ENCODE assay signal across 9 mouse cellular contexts in the genomic region with DNA sequence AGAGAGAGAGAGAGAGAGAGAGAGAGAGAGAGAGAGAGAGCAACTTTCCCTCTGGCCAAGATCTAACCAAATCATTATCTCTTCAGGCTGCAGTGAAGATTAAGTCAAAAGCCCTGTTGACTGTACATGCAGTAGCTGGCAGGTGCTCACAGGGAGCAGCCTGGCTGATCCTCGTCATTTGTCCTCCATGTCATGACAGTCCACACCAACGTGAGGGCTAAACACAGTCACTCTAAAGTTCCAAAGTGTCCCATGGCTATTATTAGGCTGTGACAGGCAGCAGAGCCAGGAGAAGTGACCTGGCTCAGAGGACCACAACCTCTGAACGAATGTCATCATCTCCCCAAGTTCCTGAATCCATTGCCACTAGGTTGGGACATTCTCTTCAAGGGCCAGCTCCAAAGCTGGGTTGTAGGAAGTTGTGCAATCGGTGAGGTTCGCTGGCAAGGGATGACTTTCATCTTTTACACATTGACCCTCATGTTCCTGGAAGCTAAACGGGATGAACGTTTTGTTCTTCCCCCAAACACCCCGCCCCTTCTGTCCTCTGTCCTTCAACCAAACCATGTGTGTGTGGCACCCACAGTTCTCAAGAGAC.
DNase-seq lines count a peak whose midpoint lies in the region; ATAC-seq and TF ChIP-seq lines count a peak whose summit lies in the region.
"Had no signal": no experiment of that assay in that cellular context is flagged by ENCODE, and none has a peak within 500 bp of the region (broad histone marks: within the 10 kb centered on the region; RNA-seq: fewer than 3 reads in every experiment).

No protein-coding gene starts in this region.

- H3K27ac ChIP-seq in testis, adult 2 months (ENCODE audit: control insufficient read depth, insufficient read depth, low read depth, low read length), result peak overlapping the region; percentile 27
- H3K27ac ChIP-seq in heart, embryonic 12.5 days (ENCODE audit: poor library complexity, severe bottlenecking), result peak overlapping the region; percentile 81
- peak overlapping the region; percentile 88 for H3K27ac ChIP-seq in liver, embryonic 16.5 days (ENCODE audit: low read length)
- H3K27ac ChIP-seq in neural tube, embryonic 15.5 days (replicated peaks), result no peak overlapping the region
- no peak overlapping the region for H3K27ac ChIP-seq in forebrain, embryonic 11.5 days (ENCODE audit: low read depth, low read length)

- WGBS in heart, embryonic 12.5 days, result 59% methylated on average over 8 of the region's 8 CpGs
- 13% methylated on average over 8 of the region's 8 CpGs for WGBS in liver, embryonic 16.5 days (ENCODE audit: insufficient replicate concordance)
- 83% methylated on average over 8 of the region's 8 CpGs for WGBS in neural tube, embryonic 15.5 days
- WGBS in forebrain, embryonic 11.5 days, result 81% methylated on average over 8 of the region's 8 CpGs

- H3K4me2 ChIP-seq in heart, embryonic 12.5 days, result no peak overlapping the region
- no peak overlapping the region for H3K4me2 ChIP-seq in liver, embryonic 16.5 days (ENCODE audit: low read depth, low read length)
- no peak overlapping the region for H3K4me2 ChIP-seq in neural tube, embryonic 15.5 days
- no peak overlapping the region for H3K4me2 ChIP-seq in forebrain, embryonic 11.5 days (ENCODE audit: low read depth, low read length, severe bottlenecking)

- no peaks in the 10 kb centered on the region for H3K36me3 ChIP-seq in testis, adult 2 months (ENCODE audit: control insufficient read depth, insufficient read depth, low read length)
- no peaks in the 10 kb centered on the region for H3K36me3 ChIP-seq in heart, embryonic 12.5 days
- no peaks in the 10 kb centered on the region for H3K36me3 ChIP-seq in liver, embryonic 16.5 days (ENCODE audit: control insufficient read depth, insufficient read depth)
- no peaks in the 10 kb centered on the region for H3K36me3 ChIP-seq in neural tube, embryonic 15.5 days
- no peaks in the 10 kb centered on the region for H3K36me3 ChIP-seq in forebrain, embryonic 11.5 days (ENCODE audit: control insufficient read depth, insufficient read depth, low read length)

- no peak for TF ChIP-seq CTCF in testis, adult 2 months (IDR thresholded peaks at IDR 0.05; ENCODE audit: control insufficient read depth, insufficient read depth, insufficient replicate concordance, low read depth, low read length)

- no peak for TF ChIP-seq POLR2A in testis, adult 2 months (IDR thresholded peaks at IDR 0.05; ENCODE audit: control insufficient read depth, low read depth, low read length)

- no peak overlapping the region for H3K4me3 ChIP-seq in testis, adult 2 months (ENCODE audit: control insufficient read depth, low read depth, low read length)
- no peak overlapping the region for H3K4me3 ChIP-seq in heart, embryonic 12.5 days
- no peak overlapping the region for H3K4me3 ChIP-seq in liver, embryonic 16.5 days (ENCODE audit: low read depth, low read length)
- no peak overlapping the region for H3K4me3 ChIP-seq in neural tube, embryonic 15.5 days (replicated peaks)
- no peak overlapping the region for H3K4me3 ChIP-seq in forebrain, embryonic 11.5 days (ENCODE audit: low read depth, low read length)

- H3K27me3 ChIP-seq in testis, adult 2 months (ENCODE audit: control insufficient read depth, insufficient read depth, low read length), result no peaks in the 10 kb centered on the region
- H3K27me3 ChIP-seq in heart, embryonic 12.5 days (replicated peaks), result no peaks in the 10 kb centered on the region
- no peaks in the 10 kb centered on the region for H3K27me3 ChIP-seq in liver, embryonic 16.5 days (ENCODE audit: control insufficient read depth, insufficient read depth, low read depth, low read length)
- no peaks in the 10 kb centered on the region for H3K27me3 ChIP-seq in neural tube, embryonic 15.5 days (replicated peaks)
- no peaks in the 10 kb centered on the region for H3K27me3 ChIP-seq in forebrain, embryonic 11.5 days (ENCODE audit: control insufficient read depth, insufficient read depth, low read length)

- H3K4me1 ChIP-seq in testis, adult 2 months (ENCODE audit: control insufficient read depth, insufficient read depth, low read length), result peaks cover 5% of the 10 kb centered on the region
- peaks cover 36% of the 10 kb centered on the region for H3K4me1 ChIP-seq in heart, embryonic 12.5 days (replicated peaks)
- peaks cover 30% of the 10 kb centered on the region for H3K4me1 ChIP-seq in liver, embryonic 16.5 days (ENCODE audit: control insufficient read depth, low read depth, low read length)
- no peaks in the 10 kb centered on the region for H3K4me1 ChIP-seq in neural tube, embryonic 15.5 days
- H3K4me1 ChIP-seq in forebrain, embryonic 11.5 days (replicated peaks; ENCODE audit: control insufficient read depth, insufficient read depth, low read length), result 0 out of 2 replicates have a peak, but pooled peaks cover 2% of the 10 kb centered on the region

- H3K9me3 ChIP-seq in heart, embryonic 12.5 days (replicated peaks), result no peaks in the 10 kb centered on the region
- no peaks in the 10 kb centered on the region for H3K9me3 ChIP-seq in liver, embryonic 16.5 days (replicated peaks; ENCODE audit: control insufficient read depth, low read length)
- no peaks in the 10 kb centered on the region for H3K9me3 ChIP-seq in neural tube, embryonic 15.5 days (replicated peaks)
- H3K9me3 ChIP-seq in forebrain, embryonic 11.5 days (ENCODE audit: control insufficient read depth, low read length), result no peaks in the 10 kb centered on the region

- ATAC-seq in heart, embryonic 12.5 days (ENCODE audit: insufficient number of reproducible peaks, low FRiP score), result no peak
- peak; percentile 61 for ATAC-seq in liver, embryonic 16.5 days (ENCODE audit: low read depth)
- no peak for ATAC-seq in neural tube, embryonic 15.5 days (ENCODE audit: low FRiP score)
- no peak for ATAC-seq in forebrain, embryonic 11.5 days (replicated peaks; ENCODE audit: low FRiP score)

- H3K9ac ChIP-seq in heart, embryonic 12.5 days, result no peak overlapping the region
- no peak overlapping the region for H3K9ac ChIP-seq in liver, embryonic 16.5 days (ENCODE audit: low read depth, low read length)
- no peak overlapping the region for H3K9ac ChIP-seq in neural tube, embryonic 15.5 days (replicated peaks)
- no peak overlapping the region for H3K9ac ChIP-seq in forebrain, embryonic 11.5 days (ENCODE audit: low read length)

- no peak for DNase-seq in testis, postnatal 10 days (ENCODE audit: low spot score)
- DNase-seq in layer of hippocampus, adult 8-10 months (ENCODE audit: low spot score in 2 of 2), result no peak
- DNase-seq in forebrain, embryonic 11.5 days (ENCODE audit: low spot score), result no peak
- DNase-seq in right cerebral cortex, adult 2 months (ENCODE audit: low spot score in 2 of 2), result no peak
- DNase-seq: thymus, adult 2 months had no signal

Comparison
In these comparisons a context has a peak if more than half of its experiments do, and no peak if none do; other contexts are left out.
1. H3K27ac ChIP-seq: peak in testis, adult 2 months (single experiment), heart, embryonic 12.5 days (single experiment) and liver, embryonic 16.5 days (single experiment); none in neural tube, embryonic 15.5 days (single experiment) and forebrain, embryonic 11.5 days (single experiment).